Mouse (Mus musculus): Measurements from ENCODE around the gene Pax1. TPM values are rescaled to one million over a fixed set of nuclear protein-coding genes. Genes with fewer than 3 reads are reported as not detected.

Gene Pax1
- polyA plus RNA-seq, 1 experiment from 2014 or later, result 4.7 TPM

DNA sequence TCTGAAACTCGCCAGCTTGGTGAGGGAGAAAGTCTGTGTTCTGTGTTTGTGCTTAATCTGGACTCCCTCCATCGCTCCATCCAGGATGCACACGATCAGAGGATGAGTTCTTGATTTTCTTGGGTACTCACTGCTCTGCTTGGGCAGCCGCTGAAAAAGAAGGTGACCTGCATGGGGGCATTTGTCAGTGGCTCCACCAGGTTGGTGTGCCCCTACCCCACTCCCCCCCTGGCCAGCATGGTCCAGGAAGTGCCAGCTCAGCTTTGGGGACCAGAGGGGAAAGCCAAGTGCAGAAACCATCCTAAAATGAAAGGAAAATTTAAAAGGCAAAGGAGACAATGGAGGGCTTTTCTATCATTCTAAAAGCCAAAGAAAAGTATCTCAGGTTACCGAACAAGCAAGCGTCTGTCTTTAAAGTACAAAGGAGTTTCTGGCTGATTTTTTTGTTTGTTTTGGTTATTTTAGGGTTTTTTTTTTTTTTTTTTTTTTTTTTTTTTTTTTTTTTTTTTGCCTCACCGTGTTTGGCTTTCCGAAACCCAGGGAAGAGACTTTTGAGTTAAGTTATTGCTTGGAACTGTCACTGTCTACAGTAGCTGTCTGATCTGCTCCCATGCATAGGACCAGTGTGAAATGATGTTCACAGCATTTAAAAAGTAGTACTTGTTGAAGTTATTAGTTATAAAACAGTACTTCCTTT is 13.4 kb downstream of the Pax1 start:
- no peak overlapping the region for H3K9ac ChIP-seq
- no peaks in the 10 kb centered on the region for H3K9me3 ChIP-seq (replicated peaks)
- no peak overlapping the region for H3K4me2 ChIP-seq (replicated peaks)
- WGBS, result 8% methylated on average over 8 of the region's 8 CpGs
- no peak overlapping the region for H3K4me3 ChIP-seq
- H3K27me3 ChIP-seq, result peaks cover 82% of the 10 kb centered on the region
- no peaks in the 10 kb centered on the region for H3K36me3 ChIP-seq
- no peak for ATAC-seq (ENCODE audit: low FRiP score)
- 0 out of 2 replicates have a peak, but pooled peaks cover 4% of the 10 kb centered on the region for H3K4me1 ChIP-seq
- no peak overlapping the region for H3K27ac ChIP-seq

DNA sequence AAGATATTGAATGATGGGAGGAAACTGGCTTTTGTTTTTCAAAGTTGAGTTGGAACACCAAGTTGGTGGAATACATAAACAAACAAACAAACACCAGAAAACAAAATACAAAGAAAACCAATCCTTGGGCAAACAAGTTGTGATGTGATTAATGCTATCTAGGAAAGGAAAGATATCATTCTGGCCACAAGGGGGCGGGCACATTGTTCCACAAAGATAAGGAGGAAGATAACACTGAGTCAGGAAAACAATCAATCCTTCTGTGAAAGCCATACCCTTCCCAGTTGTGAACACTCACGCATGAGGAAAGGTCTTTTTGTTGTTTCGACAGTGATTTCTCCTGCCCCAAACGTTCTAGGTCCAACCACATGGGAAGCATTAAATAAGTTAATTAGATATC is 17.2 kb downstream of the Pax1 start:
- Histone ChIP-seq H3K4me3 (no peak overlapping the region), H3K4me1 (no peaks in the 10 kb centered on the region), H3K36me3 (no peaks in the 10 kb centered on the region), H3K4me2 (replicated peaks) (no peak overlapping the region), H3K9ac (no peak overlapping the region), H3K27me3 (peaks cover 49% of the 10 kb centered on the region), H3K27ac (no peak overlapping the region), H3K9me3 (replicated peaks) (no peaks in the 10 kb centered on the region)
- WGBS, result 12% methylated on average over 4 of the region's 4 CpGs
- ATAC-seq (ENCODE audit: low FRiP score), result no peak

GRCm38 (mm10) chr2:147383373-147383772 is 21.6 kb downstream of the Pax1 start:
- no peak overlapping the region for H3K27ac ChIP-seq
- no peaks in the 10 kb centered on the region for H3K36me3 ChIP-seq
- H3K9ac ChIP-seq, result no peak overlapping the region
- WGBS, result 86% methylated on average over 2 of the region's 2 CpGs
- peaks cover 6% of the 10 kb centered on the region; the same call in 1 of the 2 replicates for H3K27me3 ChIP-seq
- no peak overlapping the region for H3K4me3 ChIP-seq
- H3K4me2 ChIP-seq (replicated peaks), result no peak overlapping the region
- H3K4me1 ChIP-seq, result no peaks in the 10 kb centered on the region
- H3K9me3 ChIP-seq (replicated peaks), result no peaks in the 10 kb centered on the region
- no peak for ATAC-seq (ENCODE audit: low FRiP score)

GRCm38 (mm10) chr2:147386949-147387348 is 25.2 kb downstream of the Pax1 start:
- Histone ChIP-seq H3K4me2 (replicated peaks) (no peak overlapping the region), H3K9me3 (replicated peaks) (no peaks in the 10 kb centered on the region), H3K4me3 (no peak overlapping the region), H3K9ac (no peak overlapping the region), H3K4me1 (no peaks in the 10 kb centered on the region), H3K27me3 (no peaks in the 10 kb centered on the region), H3K36me3 (no peaks in the 10 kb centered on the region), H3K27ac (no peak overlapping the region)
- no peak for ATAC-seq (ENCODE audit: low FRiP score)
- WGBS, result 49% methylated on average over 5 of the region's 5 CpGs

GRCm38 (mm10) chr2:147409323-147409722 is 47.6 kb downstream of the Pax1 start:
- Histone ChIP-seq H3K4me1 (no peaks in the 10 kb centered on the region), H3K36me3 (no peaks in the 10 kb centered on the region), H3K27me3 (no peaks in the 10 kb centered on the region), H3K4me2 (replicated peaks) (no peak overlapping the region), H3K4me3 (no peak overlapping the region), H3K9me3 (replicated peaks) (0 out of 2 replicates have a peak, but pooled peaks cover 3% of the 10 kb centered on the region), H3K27ac (no peak overlapping the region), H3K9ac (no peak overlapping the region)
- 66% methylated on average over 1 of the region's 1 CpGs for WGBS
- ATAC-seq (ENCODE audit: low FRiP score), result no peak

DNA sequence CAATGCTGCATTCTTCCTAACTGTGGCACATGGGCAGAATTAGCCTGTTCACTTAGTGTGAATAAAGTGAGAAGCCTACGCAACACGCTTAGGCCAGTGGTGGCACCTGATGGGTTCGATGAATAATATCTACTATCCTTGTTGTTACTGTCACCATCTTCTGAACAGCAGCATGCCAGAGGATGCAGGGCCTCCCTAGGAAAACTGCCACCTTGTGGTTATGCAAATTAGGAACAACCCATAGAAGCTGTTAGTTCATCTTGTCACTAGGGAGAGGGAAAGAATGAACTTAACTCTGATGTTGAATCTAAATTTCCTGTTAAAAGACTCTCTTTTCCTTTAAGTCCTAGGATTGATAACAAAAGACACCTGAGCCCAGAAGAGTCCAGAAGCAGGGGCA is 53.3 kb downstream of the Pax1 start:
- H3K9ac ChIP-seq, result no peak overlapping the region
- WGBS, result 94% methylated on average over 3 of the region's 3 CpGs
- no peak overlapping the region for H3K4me2 ChIP-seq (replicated peaks)
- H3K36me3 ChIP-seq, result no peaks in the 10 kb centered on the region
- no peak overlapping the region for H3K4me3 ChIP-seq
- H3K9me3 ChIP-seq (replicated peaks), result no peaks in the 10 kb centered on the region
- H3K27me3 ChIP-seq, result no peaks in the 10 kb centered on the region
- ATAC-seq (ENCODE audit: low FRiP score), result no peak
- no peak overlapping the region for H3K27ac ChIP-seq
- no peaks in the 10 kb centered on the region for H3K4me1 ChIP-seq

GRCm38 (mm10) chr2:147424582-147425255 is 63.0 kb downstream of the Pax1 start:
- Histone ChIP-seq H3K9me3 (replicated peaks) (no peaks in the 10 kb centered on the region), H3K4me2 (replicated peaks) (no peak overlapping the region), H3K36me3 (no peaks in the 10 kb centered on the region), H3K9ac (no peak overlapping the region), H3K27ac (no peak overlapping the region), H3K4me3 (no peak overlapping the region), H3K4me1 (no peaks in the 10 kb centered on the region), H3K27me3 (no peaks in the 10 kb centered on the region)
- no peak for ATAC-seq (ENCODE audit: low FRiP score)
- 39% methylated on average over 10 of the region's 10 CpGs for WGBS

DNA sequence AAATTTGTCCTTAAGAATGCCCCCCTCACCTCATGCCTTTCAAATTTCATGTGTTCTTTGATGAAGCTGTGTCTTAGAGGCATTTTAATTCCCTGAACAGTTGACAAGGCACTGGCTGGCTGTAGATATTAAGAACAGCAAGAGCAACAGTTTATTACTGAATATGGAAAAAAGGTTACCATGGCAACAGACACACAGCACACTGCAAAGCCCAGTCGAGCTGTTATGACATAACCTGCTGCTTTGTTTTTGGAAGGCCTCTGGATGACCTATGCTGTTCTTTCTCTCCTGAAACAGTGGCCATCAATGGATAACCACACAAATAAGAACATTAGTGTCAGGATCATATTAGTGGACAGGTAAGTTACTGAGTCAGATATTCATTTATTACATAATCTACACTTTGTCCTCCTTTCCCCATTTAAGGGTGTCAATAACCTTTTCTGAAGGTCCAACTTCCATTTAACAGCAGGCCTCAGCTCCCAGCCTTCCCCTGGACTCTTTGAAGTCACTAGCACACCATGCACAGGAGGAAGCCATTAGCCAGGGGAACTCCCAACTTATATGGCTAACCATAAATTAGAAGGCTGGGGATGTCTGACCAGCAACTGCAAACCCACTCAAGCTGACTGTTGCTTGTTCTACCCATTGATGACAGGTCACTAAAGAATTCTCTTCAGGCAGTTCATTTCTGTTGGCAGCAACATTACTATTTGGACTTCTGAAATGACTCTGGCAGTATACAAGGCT is 68.1 kb downstream of the Pax1 start:
- Histone ChIP-seq H3K27ac (no peak overlapping the region), H3K4me2 (replicated peaks) (no peak overlapping the region), H3K4me1 (no peaks in the 10 kb centered on the region), H3K9ac (no peak overlapping the region), H3K36me3 (no peaks in the 10 kb centered on the region), H3K4me3 (no peak overlapping the region), H3K27me3 (no peaks in the 10 kb centered on the region), H3K9me3 (replicated peaks) (no peaks in the 10 kb centered on the region)
- WGBS, result 28% methylated on average over 1 of the region's 1 CpGs
- ATAC-seq (ENCODE audit: low FRiP score), result no peak

DNA sequence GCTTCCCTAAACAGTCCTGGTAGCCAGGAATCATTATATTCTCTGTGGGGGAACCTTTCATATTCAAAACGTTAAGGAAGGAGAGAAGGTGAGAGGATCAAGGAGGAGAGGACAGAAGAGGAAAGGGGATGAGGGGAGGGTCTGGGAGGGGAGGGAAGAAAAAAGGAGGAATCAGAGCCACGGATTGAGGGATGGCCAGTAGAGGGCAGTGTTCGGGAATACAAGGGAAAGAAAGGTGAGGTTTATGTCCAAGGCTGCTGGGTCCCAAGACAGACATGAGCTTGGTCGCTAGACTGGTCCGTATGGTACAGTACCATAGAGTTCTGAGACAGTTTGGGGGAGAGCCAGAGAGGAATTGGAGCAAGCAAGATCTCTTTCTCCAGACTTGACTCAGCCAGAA is 71.4 kb downstream of the Pax1 start:
- Histone ChIP-seq H3K9ac (no peak overlapping the region), H3K27me3 (no peaks in the 10 kb centered on the region), H3K9me3 (replicated peaks) (no peaks in the 10 kb centered on the region), H3K27ac (no peak overlapping the region), H3K36me3 (no peaks in the 10 kb centered on the region), H3K4me2 (replicated peaks) (no peak overlapping the region), H3K4me3 (no peak overlapping the region), H3K4me1 (no peaks in the 10 kb centered on the region)
- ATAC-seq (ENCODE audit: low FRiP score), result no peak
- WGBS, result 23% methylated on average over 5 of the region's 5 CpGs

Other genes with a start within 250 kb of the Pax1 start
- gene Nkx2-2, start 167.7 kb upstream of the Pax1 start, polyA plus RNA-seq (2016; fragmentation: Nextera tagmentation; extraction: Ambion mirVana), result 2.9 and 3.6 TPM in 2 replicates